Mouse (Mus musculus) liver, embryonic 12.5 days (tissue): ENCODE results near the gene Cypt1. TPM values are rescaled to one million over a fixed set of nuclear protein-coding genes. Genes with fewer than 3 reads are reported as not detected.

Experiments
- ATAC-seq: fragments of 200-750 bp; cut with Nextera tagmentation; 2 replicates; pipeline ENCODE4 v1.8.0; 2017; ENCODE audit warnings: moderate number of reproducible peaks, mild to moderate bottlenecking, moderate library complexity
- H3K27ac ChIP-seq: fragments of 300-500 bp; sonication (generic); 2 replicates; pipeline ENCODE4 v1.5.1; 2016; ENCODE audit warnings: mild to moderate bottlenecking
- H3K27me3 ChIP-seq: fragments of 300-500 bp; sonication (generic); replicated peaks from 2 replicates; pipeline ENCODE4 v1.6.1; 2016; ENCODE audit warnings: mild to moderate bottlenecking, moderate library complexity
- H3K36me3 ChIP-seq: fragments of 300-500 bp; sonication (generic); 2 replicates; pipeline ENCODE4 v1.6.1; 2016; ENCODE audit warnings: mild to moderate bottlenecking, moderate library complexity
- H3K4me1 ChIP-seq: fragments of 300-500 bp; sonication (generic); 2 replicates; pipeline ENCODE4 v1.6.1; 2016
- H3K4me2 ChIP-seq: fragments of 300-500 bp; sonication (generic); 2 replicates; pipeline ENCODE4 v1.6.1; 2016; ENCODE audit warnings: mild to moderate bottlenecking, moderate library complexity
- H3K4me3 ChIP-seq: fragments of 300-500 bp; sonication (generic); 2 replicates; pipeline ENCODE4 v1.5.1; 2016; ENCODE audit warnings: mild to moderate bottlenecking, moderate library complexity
- H3K9ac ChIP-seq: fragments of 300-500 bp; sonication (generic); 2 replicates; pipeline ENCODE4 v1.6.1; 2016; ENCODE audit warnings: mild to moderate bottlenecking, moderate library complexity
- H3K9me3 ChIP-seq: fragments of 300-500 bp; sonication (generic); replicated peaks from 2 replicates; pipeline ENCODE4 v1.6.1; 2016; ENCODE audit warnings: mild to moderate bottlenecking, moderate library complexity
- WGBS: fragments of 180-500 bp; shearing (Covaris S2); methylation state at CpG from one replicate; pipeline ENCODE4 v1.1.7; 2016; ENCODE audit not compliant: insufficient replicate concordance; 5-methylcytosine and 5-hydroxymethylcytosine counted together
- polyA plus RNA-seq: library from polyadenylated mRNA; unstranded; fragments of >200 nt; fragmentation: Nextera tagmentation; extraction: Ambion mirVana; gene quantifications from 2 replicates; pipeline ENCODE4 v1.2.1, GENCODE M21; 2016

The Cypt1 gene
- polyA plus RNA-seq, result not detected in 2 replicates

- Histone ChIP-seq H3K9ac (no peak within 1 kb of the TSS), H3K4me3 (no peak within 1 kb of the TSS), H3K9me3 (no peaks in the 10 kb centered on the region), H3K4me2 (no peak within 1 kb of the TSS), H3K36me3 (no peaks in the 10 kb centered on the region), H3K4me1 (no peaks in the 10 kb centered on the region), H3K27ac (no peak within 1 kb of the TSS), H3K27me3 (no peaks in the 10 kb centered on the region)
- 66% methylated on average over 3 of the region's 3 CpGs for WGBS
- no peak for ATAC-seq
These were observed at the start of gene Cypt1 for GRCm38 (mm10) chrX:16522569-16522968. Cypt1 (plus strand) TSS chrX:16522869.

GRCm38 (mm10) chrX:16546806-16547205, 24.1 kb downstream of the Cypt1 start:
- no peaks in the 10 kb centered on the region for H3K4me1 ChIP-seq
- H3K9me3 ChIP-seq, result no peaks in the 10 kb centered on the region
- no peaks in the 10 kb centered on the region for H3K27me3 ChIP-seq
- no peak overlapping the region for H3K9ac ChIP-seq
- H3K27ac ChIP-seq, result no peak overlapping the region
- H3K4me2 ChIP-seq, result no peak overlapping the region
- H3K4me3 ChIP-seq, result no peak overlapping the region
- no peaks in the 10 kb centered on the region for H3K36me3 ChIP-seq
- ATAC-seq, result no peak

- no peaks in the 10 kb centered on the region for H3K9me3 ChIP-seq
- H3K4me3 ChIP-seq, result no peak overlapping the region
- H3K9ac ChIP-seq, result no peak overlapping the region
- ATAC-seq, result no peak
- no peaks in the 10 kb centered on the region for H3K36me3 ChIP-seq
- H3K27me3 ChIP-seq, result no peaks in the 10 kb centered on the region
- H3K27ac ChIP-seq, result no peak overlapping the region
- no peak overlapping the region for H3K4me2 ChIP-seq
- 48% methylated on average over 1 of the region's 1 CpGs for WGBS
- H3K4me1 ChIP-seq, result no peaks in the 10 kb centered on the region
These were observed 34.4 kb downstream of the Cypt1 start for GRCm38 (mm10) chrX:16557061-16557460.

GRCm38 (mm10) chrX:16558501-16558900, 35.8 kb downstream of the Cypt1 start:
- ATAC-seq, result no peak
- Histone ChIP-seq H3K27ac (no peak overlapping the region), H3K9me3 (no peaks in the 10 kb centered on the region), H3K4me2 (no peak overlapping the region), H3K9ac (no peak overlapping the region), H3K4me3 (no peak overlapping the region), H3K27me3 (no peaks in the 10 kb centered on the region), H3K4me1 (no peaks in the 10 kb centered on the region), H3K36me3 (no peaks in the 10 kb centered on the region)

Other genes with a start within 250 kb of the Cypt1 start
- 5.7 and 5.8 TPM in 2 replicates for gene Maoa, start 96.8 kb downstream of the Cypt1 start, polyA plus RNA-seq